Mouse (Mus musculus) hindbrain, embryonic 11.5 days (tissue): ENCODE results near the gene Kcnn4. TPM values are rescaled to one million over a fixed set of nuclear protein-coding genes. Genes with fewer than 3 reads are reported as not detected.

Experiments
- ATAC-seq: fragments of 200-750 bp; cut with Nextera tagmentation; 2 replicates; pipeline ENCODE4 v1.8.0; 2017; ENCODE audit warnings: mild to moderate bottlenecking, moderate TSS enrichment, moderate library complexity; ENCODE audit not compliant: low FRiP score
- DNase-seq: peaks from one replicate; pipeline ENCODE4 v3.0.0-alpha.2; 2015; ENCODE audit warnings: low spot score
- H3K27ac ChIP-seq: fragments of 300-500 bp; sonication (generic); 2 replicates; pipeline ENCODE4 v1.5.1; 2014; ENCODE audit warnings: mild to moderate bottlenecking, low read depth, low read length
- H3K27me3 ChIP-seq: fragments of 300-500 bp; sonication (generic); 2 replicates; pipeline ENCODE4 v1.6.1; 2014; ENCODE audit warnings: mild to moderate bottlenecking, low read length, moderate library complexity, mixed read lengths; ENCODE audit not compliant: control insufficient read depth, insufficient read depth
- H3K36me3 ChIP-seq: fragments of 300-500 bp; sonication (generic); 2 replicates; pipeline ENCODE4 v1.6.1; 2014; ENCODE audit warnings: mild to moderate bottlenecking, low read length, moderate library complexity, mixed read lengths; ENCODE audit not compliant: control insufficient read depth, insufficient read depth
- H3K4me1 ChIP-seq: fragments of 300-500 bp; sonication (generic); replicated peaks from 2 replicates; pipeline ENCODE4 v1.6.1; 2014; ENCODE audit warnings: low read length, mixed read lengths; ENCODE audit not compliant: control insufficient read depth, insufficient read depth
- H3K4me2 ChIP-seq: fragments of 300-500 bp; sonication (generic); replicated peaks from 2 replicates; pipeline ENCODE4 v1.6.1; 2014; ENCODE audit warnings: mild to moderate bottlenecking, low read depth, low read length
- H3K4me3 ChIP-seq: fragments of 300-500 bp; sonication (generic); 2 replicates; pipeline ENCODE4 v1.5.1; 2014; ENCODE audit warnings: low read depth, low read length
- H3K9ac ChIP-seq: fragments of 300-500 bp; sonication (generic); 2 replicates; pipeline ENCODE4 v1.6.1; 2014; ENCODE audit warnings: low read depth, low read length
- H3K9me3 ChIP-seq: fragments of 300-500 bp; sonication (generic); 2 replicates; pipeline ENCODE4 v1.6.1; 2016; ENCODE audit warnings: low read length; ENCODE audit not compliant: control insufficient read depth
- WGBS: fragments of 180-500 bp; shearing (Covaris S2); extraction: QIAGEN DNeasy Blood & Tissue Kit; methylation state at CpG from one replicate; pipeline ENCODE4 v1.1.7; 2014; 5-methylcytosine and 5-hydroxymethylcytosine counted together
- polyA plus RNA-seq: library from polyadenylated mRNA; unstranded; fragments of >200 nt; fragmentation: Nextera tagmentation; extraction: Ambion mirVana; gene quantifications from 2 replicates; pipeline ENCODE4 v1.2.1, GENCODE M21; 2014

Kcnn4 gene
- polyA plus RNA-seq, 1 experiment from 2014 or later: 3.5 TPM

GRCm38 (mm10) chr7:24421648-24422047 lies 51.6 kb downstream of the Kcnn4 start:
- H3K4me1 ChIP-seq: peaks cover 2% of the 10 kb centered on the region; the same call in 1 of the 2 replicates
- 63% methylated on average over 7 of the region's 7 CpGs for WGBS
- H3K27ac ChIP-seq: no peak overlapping the region
- no peak overlapping the region for H3K4me2 ChIP-seq
- H3K27me3 ChIP-seq: no peaks in the 10 kb centered on the region
- no peaks in the 10 kb centered on the region for H3K36me3 ChIP-seq
- H3K9me3 ChIP-seq: no peaks in the 10 kb centered on the region
- ATAC-seq: peak; percentile 26; the same call in 1 of the 2 replicates
- H3K4me3 ChIP-seq: no peak overlapping the region
- peak; percentile 20 for DNase-seq
- peak overlapping the region; percentile 11; the same call in 1 of the 2 replicates for H3K9ac ChIP-seq

- no peak; the same call in 1 of the 2 replicates for ATAC-seq
- 67% methylated on average over 8 of the region's 8 CpGs for WGBS
- Histone ChIP-seq H3K4me3 (no peak overlapping the region), H3K9me3 (no peaks in the 10 kb centered on the region), H3K27me3 (no peaks in the 10 kb centered on the region), H3K9ac (peak overlapping the region; percentile 11; the same call in 1 of the 2 replicates), H3K4me1 (peaks cover 2% of the 10 kb centered on the region; the same call in 1 of the 2 replicates), H3K4me2 (no peak overlapping the region), H3K27ac (peak overlapping the region; percentile 42), H3K36me3 (no peaks in the 10 kb centered on the region)
- DNase-seq: peak; percentile 19
Observed at GRCm38 (mm10) chr7:24422251-24422650, 52.2 kb downstream of the Kcnn4 start.

GRCm38 (mm10) chr7:24423107-24423763 lies 53.2 kb downstream of the Kcnn4 start:
- H3K9me3 ChIP-seq: no peaks in the 10 kb centered on the region
- no peak overlapping the region for H3K4me2 ChIP-seq
- H3K27ac ChIP-seq: no peak overlapping the region
- H3K36me3 ChIP-seq: no peaks in the 10 kb centered on the region
- no peaks in the 10 kb centered on the region for H3K27me3 ChIP-seq
- H3K4me1 ChIP-seq: peaks cover 2% of the 10 kb centered on the region; the same call in 1 of the 2 replicates
- ATAC-seq (no peak), DNase-seq (no peak)
- H3K9ac ChIP-seq: no peak overlapping the region
- 89% methylated on average over 15 of the region's 15 CpGs for WGBS
- no peak overlapping the region for H3K4me3 ChIP-seq

GRCm38 (mm10) chr7:24423956-24424732 lies 54.1 kb downstream of the Kcnn4 start:
- Histone ChIP-seq H3K9ac (no peak overlapping the region), H3K4me3 (no peak overlapping the region), H3K4me1 (peaks cover 2% of the 10 kb centered on the region; the same call in 1 of the 2 replicates), H3K27ac (no peak overlapping the region), H3K9me3 (no peaks in the 10 kb centered on the region), H3K4me2 (no peak overlapping the region), H3K27me3 (no peaks in the 10 kb centered on the region), H3K36me3 (no peaks in the 10 kb centered on the region)
- DNase-seq (no peak), ATAC-seq (no peak)
- WGBS: 87% methylated on average over 12 of the region's 12 CpGs

GRCm38 (mm10) chr7:24425919-24426318 lies 55.9 kb downstream of the Kcnn4 start:
- Histone ChIP-seq H3K27ac (no peak overlapping the region), H3K9me3 (no peaks in the 10 kb centered on the region), H3K4me2 (no peak overlapping the region), H3K27me3 (no peaks in the 10 kb centered on the region), H3K4me1 (no peaks in the 10 kb centered on the region; the same call in 1 of the 2 replicates), H3K4me3 (no peak overlapping the region), H3K9ac (no peak overlapping the region), H3K36me3 (no peaks in the 10 kb centered on the region)
- no peak for ATAC-seq
- 87% methylated on average over 9 of the region's 9 CpGs for WGBS
- no peak for DNase-seq

- no peak overlapping the region for H3K9ac ChIP-seq
- no peak overlapping the region for H3K4me3 ChIP-seq
- no peaks in the 10 kb centered on the region for H3K9me3 ChIP-seq
- no peak overlapping the region for H3K4me2 ChIP-seq
- 94% methylated on average over 8 of the region's 8 CpGs for WGBS
- DNase-seq: no peak
- no peaks in the 10 kb centered on the region for H3K27me3 ChIP-seq
- no peaks in the 10 kb centered on the region for H3K36me3 ChIP-seq
- H3K4me1 ChIP-seq: no peaks in the 10 kb centered on the region
- ATAC-seq: no peak
- H3K27ac ChIP-seq: no peak overlapping the region
Observed at GRCm38 (mm10) chr7:24427168-24427567, 57.1 kb downstream of the Kcnn4 start.

GRCm38 (mm10) chr7:24428725-24429124 lies 58.7 kb downstream of the Kcnn4 start:
- DNase-seq (no peak), ATAC-seq (no peak)
- WGBS: 87% methylated on average over 5 of the region's 5 CpGs
- Histone ChIP-seq H3K9ac (no peak overlapping the region), H3K9me3 (no peaks in the 10 kb centered on the region), H3K27me3 (no peaks in the 10 kb centered on the region), H3K27ac (no peak overlapping the region), H3K36me3 (no peaks in the 10 kb centered on the region), H3K4me2 (no peak overlapping the region), H3K4me1 (no peaks in the 10 kb centered on the region), H3K4me3 (no peak overlapping the region)

GRCm38 (mm10) chr7:24429413-24430112 lies 59.5 kb downstream of the Kcnn4 start:
- ATAC-seq: no peak
- no peak overlapping the region for H3K27ac ChIP-seq
- H3K27me3 ChIP-seq: no peaks in the 10 kb centered on the region
- 81% methylated on average over 16 of the region's 16 CpGs for WGBS
- no peaks in the 10 kb centered on the region for H3K4me1 ChIP-seq
- H3K9me3 ChIP-seq: no peaks in the 10 kb centered on the region
- no peak overlapping the region for H3K9ac ChIP-seq
- no peak for DNase-seq
- no peaks in the 10 kb centered on the region for H3K36me3 ChIP-seq
- H3K4me3 ChIP-seq: no peak overlapping the region
- no peak overlapping the region for H3K4me2 ChIP-seq
